ENCODE assay signal across 8 mouse cellular contexts in genomic region chr10:79865189-79865601, GRCm38 (mm10). TPM values are rescaled to one million over a fixed set of nuclear protein-coding genes. Genes with fewer than 3 reads are reported as not detected.
DNase-seq lines count a peak whose midpoint lies in the region; ATAC-seq and TF ChIP-seq lines count a peak whose summit lies in the region.
"Had no signal": no experiment of that assay in that cellular context is flagged by ENCODE, and none has a peak within 500 bp of the region (broad histone marks: within the 10 kb centered on the region; RNA-seq: fewer than 3 reads in every experiment).

No protein-coding gene starts in this region.

- peak overlapping the region; percentile 51 for H3K27ac ChIP-seq in forebrain, embryonic 12.5 days
- peak overlapping the region; percentile 1; the same call in 1 of the 2 replicates for H3K27ac ChIP-seq in intestine, postnatal 0 days (ENCODE audit: low read depth, low read length)
- peak overlapping the region; percentile 39; the same call in 1 of the 2 replicates for H3K27ac ChIP-seq in neural tube, embryonic 14.5 days (ENCODE audit: low read depth, low read length)

- no peaks in the 10 kb centered on the region for H3K27me3 ChIP-seq in forebrain, embryonic 12.5 days
- H3K27me3 ChIP-seq in intestine, postnatal 0 days (replicated peaks; ENCODE audit: control insufficient read depth, insufficient read depth, low read length) = no peaks in the 10 kb centered on the region
- H3K27me3 ChIP-seq in neural tube, embryonic 14.5 days (ENCODE audit: control insufficient read depth, insufficient read depth, low read length) = no peaks in the 10 kb centered on the region; the same call in 1 of the 2 replicates

- no peaks in the 10 kb centered on the region for H3K9me3 ChIP-seq in forebrain, embryonic 12.5 days
- H3K9me3 ChIP-seq in intestine, postnatal 0 days (ENCODE audit: control insufficient read depth) = no peaks in the 10 kb centered on the region
- H3K9me3 ChIP-seq in neural tube, embryonic 14.5 days (ENCODE audit: control insufficient read depth, low read length) = no peaks in the 10 kb centered on the region

- peak; percentile 41 for DNase-seq in kidney, postnatal 10 days
- DNase-seq in kidney, adult 11 months = no peak
- no peak for DNase-seq in right cerebral cortex, postnatal 25 days
- no peak for DNase-seq in left cerebral cortex, adult 8-10 months (ENCODE audit: low spot score in 2 of 2)

- H3K4me2 ChIP-seq in forebrain, embryonic 12.5 days = no peak overlapping the region
- H3K4me2 ChIP-seq in intestine, postnatal 0 days (replicated peaks; ENCODE audit: low read depth) = no peak overlapping the region; the same call in 1 of the 2 replicates
- H3K4me2 ChIP-seq in neural tube, embryonic 14.5 days (ENCODE audit: low read depth, low read length) = no peak overlapping the region

- 0 out of 2 replicates have a peak, but pooled peaks have one; percentile 12 for ATAC-seq in forebrain, embryonic 12.5 days (ENCODE audit: low FRiP score)
- peak; percentile 26 for ATAC-seq in intestine, postnatal 0 days
- peak; percentile 11; the same call in 1 of the 2 replicates for ATAC-seq in neural tube, embryonic 14.5 days (ENCODE audit: low read depth)

- 68% methylated on average over 12 of the region's 12 CpGs for WGBS in forebrain, embryonic 12.5 days
- WGBS in intestine, postnatal 0 days = 41% methylated on average over 12 of the region's 12 CpGs
- WGBS in neural tube, embryonic 14.5 days = 64% methylated on average over 12 of the region's 12 CpGs

- H3K9ac ChIP-seq in forebrain, embryonic 12.5 days = no peak overlapping the region
- H3K9ac ChIP-seq in intestine, postnatal 0 days (ENCODE audit: low read depth, low read length) = no peak overlapping the region
- 0 out of 2 replicates have a peak overlapping the region, but pooled peaks have one; percentile 3 for H3K9ac ChIP-seq in neural tube, embryonic 14.5 days (replicated peaks; ENCODE audit: low read depth, low read length)

- H3K4me1 ChIP-seq in forebrain, embryonic 12.5 days = peaks cover 22% of the 10 kb centered on the region; the same call in 1 of the 2 replicates
- no peaks in the 10 kb centered on the region for H3K4me1 ChIP-seq in intestine, postnatal 0 days (replicated peaks; ENCODE audit: control insufficient read depth, insufficient read depth, low read length)
- H3K4me1 ChIP-seq in neural tube, embryonic 14.5 days (ENCODE audit: control insufficient read depth, insufficient read depth, low read length) = 0 out of 2 replicates have a peak, but pooled peaks cover 5% of the 10 kb centered on the region

- no peak overlapping the region for H3K4me3 ChIP-seq in forebrain, embryonic 12.5 days (replicated peaks)
- no peak overlapping the region for H3K4me3 ChIP-seq in intestine, postnatal 0 days (ENCODE audit: low read depth, low read length)
- H3K4me3 ChIP-seq in neural tube, embryonic 14.5 days (ENCODE audit: low read depth, low read length) = no peak overlapping the region

- TF ChIP-seq CTCF in intestine, postnatal 0 days (IDR thresholded peaks at IDR 0.05; ENCODE audit: low read depth) = no peak

- peaks cover 86% of the 10 kb centered on the region for H3K36me3 ChIP-seq in forebrain, embryonic 12.5 days (replicated peaks)
- H3K36me3 ChIP-seq in intestine, postnatal 0 days (ENCODE audit: control insufficient read depth, insufficient read depth) = peaks cover 42% of the 10 kb centered on the region
- peaks cover 62% of the 10 kb centered on the region for H3K36me3 ChIP-seq in neural tube, embryonic 14.5 days (ENCODE audit: control insufficient read depth, insufficient read depth, low read length)

RNA-seq across cellular contexts. Expression of gene Prtn3, which starts 9.1 kb away (rescaled TPM):
- 14.8 and 16.2 TPM in 2 replicates for polyA plus RNA-seq in forebrain, embryonic 12.5 days (2016; fragmentation: Nextera tagmentation; extraction: Ambion mirVana)
- 1.1 TPM in 2 replicates for polyA plus RNA-seq in intestine, postnatal 0 days (2015; fragmentation: Nextera tagmentation; extraction: Ambion mirVana)
- polyA plus RNA-seq in neural tube, embryonic 14.5 days (2014; fragmentation: Nextera tagmentation; extraction: Ambion mirVana) = 11.1 and 12.4 TPM in 2 replicates
- 1 to 10 TPM; 2.4 to 3.2 (median 2.7) TPM for total RNA-seq in left cerebral cortex, adult 8-10 months (2022)

RNA-seq across cellular contexts. Expression of gene Plppr3, which starts 9.2 kb away (rescaled TPM):
- 223 and 250 TPM in 2 replicates for polyA plus RNA-seq in forebrain, embryonic 12.5 days (2016; fragmentation: Nextera tagmentation; extraction: Ambion mirVana)
- polyA plus RNA-seq in intestine, postnatal 0 days (2015; fragmentation: Nextera tagmentation; extraction: Ambion mirVana) = 6.2 and 7.2 TPM in 2 replicates
- 299 and 327 TPM in 2 replicates for polyA plus RNA-seq in neural tube, embryonic 14.5 days (2014; fragmentation: Nextera tagmentation; extraction: Ambion mirVana)
- total RNA-seq in left cerebral cortex, adult 8-10 months (2022) = 10 to 100 TPM; 49.7 to 56.0 (median 52.7) TPM

RNA-seq across cellular contexts. Expression of gene Ptbp1, which starts 11.0 kb away (rescaled TPM):
- polyA plus RNA-seq in forebrain, embryonic 12.5 days (2016; fragmentation: Nextera tagmentation; extraction: Ambion mirVana) = 223 TPM in 2 replicates
- 86.9 and 92.2 TPM in 2 replicates for polyA plus RNA-seq in intestine, postnatal 0 days (2015; fragmentation: Nextera tagmentation; extraction: Ambion mirVana)
- polyA plus RNA-seq in neural tube, embryonic 14.5 days (2014; fragmentation: Nextera tagmentation; extraction: Ambion mirVana) = 36.9 and 53.5 TPM in 2 replicates
- 10 to 100 TPM; 59.3 to 67.3 (median 63.6) TPM for total RNA-seq in left cerebral cortex, adult 8-10 months (2022)

RNA-seq across cellular contexts. Expression of gene Elane, which starts 20.9 kb away (rescaled TPM):
- not detected in 2 replicates for polyA plus RNA-seq in forebrain, embryonic 12.5 days (2016; fragmentation: Nextera tagmentation; extraction: Ambion mirVana)
- polyA plus RNA-seq in intestine, postnatal 0 days (2015; fragmentation: Nextera tagmentation; extraction: Ambion mirVana) = not detected in 2 replicates
- polyA plus RNA-seq in neural tube, embryonic 14.5 days (2014; fragmentation: Nextera tagmentation; extraction: Ambion mirVana) = 0.55 TPM in 1 of 2 replicates, not detected in the other
- not detected for total RNA-seq in left cerebral cortex, adult 8-10 months (2022)

RNA-seq across cellular contexts. Expression of gene Cfd, which starts 25.5 kb away (rescaled TPM):
- polyA plus RNA-seq in forebrain, embryonic 12.5 days (2016; fragmentation: Nextera tagmentation; extraction: Ambion mirVana) = not detected in 2 replicates
- not detected in 2 replicates for polyA plus RNA-seq in intestine, postnatal 0 days (2015; fragmentation: Nextera tagmentation; extraction: Ambion mirVana)
- not detected in 2 replicates for polyA plus RNA-seq in neural tube, embryonic 14.5 days (2014; fragmentation: Nextera tagmentation; extraction: Ambion mirVana)
- total RNA-seq in left cerebral cortex, adult 8-10 months (2022) = not detected
- total RNA-seq: hematopoietic stem cell, adult 5-6 weeks had no signal

Comparison
In these comparisons a context has a peak if more than half of its experiments do, and no peak if none do; other contexts are left out.
1. H3K27ac ChIP-seq: peak in every context shown above with its lines; median percentile 51 in forebrain, embryonic 12.5 days; 39 in neural tube, embryonic 14.5 days; 1 in intestine, postnatal 0 days.
2. RNA of gene Plppr3, which starts 9.2 kb away (polyA plus RNA-seq): 299 to 327 TPM in neural tube, embryonic 14.5 days and 223 to 250 TPM in forebrain, embryonic 12.5 days; 6.2 to 7.2 TPM in intestine, postnatal 0 days; every median in the first group is over 10 times any median in the second.
3. Peak in every context shown above with its lines, with median percentiles within 50 percentile points of each other: ATAC-seq.